Mouse (Mus musculus) activated CD4-positive, CD25-positive, alpha-beta regulatory T cell, adult 4 months (primary cell): ENCODE data around the gene Ripk3. TPM values are rescaled to one million over a fixed set of nuclear protein-coding genes. Genes with fewer than 3 reads are reported as not detected.

ENCODE experiments used
- ATAC-seq: one replicate; pipeline ENCODE4 v1.8.0; 2017
- polyA plus RNA-seq, 2 experiments: library from polyadenylated mRNA; unstranded; fragments of 100-300 nt; shearing (Covaris generic); gene quantifications; one replicate each; pipeline ENCODE4 v1.2.1; 2017

The Ripk3 gene
- polyA plus RNA-seq, 2 experiments from 2014 or later: 94.3 to 99.3 TPM

GRCm38 (mm10) chr14:55795380-55796163 is 6.9 kb upstream of the Ripk3 start:
- no peak for ATAC-seq

DNA sequence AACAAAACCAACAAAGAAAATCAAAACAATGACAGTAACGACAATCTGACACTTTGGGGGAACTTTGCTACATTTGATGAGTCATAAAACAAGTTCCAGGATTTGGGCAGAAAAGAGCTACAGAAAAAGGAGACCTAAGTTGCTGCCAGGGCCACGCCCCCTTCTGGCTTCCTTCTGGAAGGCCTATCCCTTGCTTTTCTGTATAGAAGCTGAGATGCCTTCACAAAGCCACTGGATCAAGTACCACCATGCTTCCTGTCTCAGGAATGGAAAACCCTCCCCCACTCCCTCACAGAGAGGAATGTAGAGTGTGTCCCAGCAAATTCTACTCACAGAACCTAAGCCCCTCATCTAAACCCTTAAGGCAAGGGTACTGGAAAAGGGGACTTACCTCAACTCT is 5.3 kb upstream of the Ripk3 start:
- ATAC-seq: no peak

GRCm38 (mm10) chr14:55793461-55793860 is 4.8 kb upstream of the Ripk3 start:
- no peak for ATAC-seq

- ATAC-seq: no peak
Measured at GRCm38 (mm10) chr14:55787731-55788130, 934 bp downstream of the Ripk3 start.

- no peak for ATAC-seq
Measured at GRCm38 (mm10) chr14:55785195-55785594, 3.5 kb downstream of the Ripk3 start.

DNA sequence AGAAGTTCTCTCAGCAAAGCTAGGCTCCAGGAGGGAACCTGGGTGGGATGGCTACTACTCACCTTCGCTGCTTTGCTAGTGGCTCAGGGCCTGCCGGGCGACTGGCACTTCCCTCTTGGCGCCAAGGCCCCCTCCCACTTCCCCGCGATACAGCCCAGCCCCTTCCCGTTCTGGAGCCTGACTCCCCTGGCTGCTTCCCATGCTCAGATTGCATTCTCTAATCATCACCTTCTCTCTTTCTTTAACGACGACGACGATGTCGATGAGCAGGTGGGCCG is 4.8 kb downstream of the Ripk3 start, which contains the start of gene Adcy4:
Adcy4 (minus strand) TSS at position 138 of the 278 bp plus-strand sequence.
- no peak for ATAC-seq

DNA sequence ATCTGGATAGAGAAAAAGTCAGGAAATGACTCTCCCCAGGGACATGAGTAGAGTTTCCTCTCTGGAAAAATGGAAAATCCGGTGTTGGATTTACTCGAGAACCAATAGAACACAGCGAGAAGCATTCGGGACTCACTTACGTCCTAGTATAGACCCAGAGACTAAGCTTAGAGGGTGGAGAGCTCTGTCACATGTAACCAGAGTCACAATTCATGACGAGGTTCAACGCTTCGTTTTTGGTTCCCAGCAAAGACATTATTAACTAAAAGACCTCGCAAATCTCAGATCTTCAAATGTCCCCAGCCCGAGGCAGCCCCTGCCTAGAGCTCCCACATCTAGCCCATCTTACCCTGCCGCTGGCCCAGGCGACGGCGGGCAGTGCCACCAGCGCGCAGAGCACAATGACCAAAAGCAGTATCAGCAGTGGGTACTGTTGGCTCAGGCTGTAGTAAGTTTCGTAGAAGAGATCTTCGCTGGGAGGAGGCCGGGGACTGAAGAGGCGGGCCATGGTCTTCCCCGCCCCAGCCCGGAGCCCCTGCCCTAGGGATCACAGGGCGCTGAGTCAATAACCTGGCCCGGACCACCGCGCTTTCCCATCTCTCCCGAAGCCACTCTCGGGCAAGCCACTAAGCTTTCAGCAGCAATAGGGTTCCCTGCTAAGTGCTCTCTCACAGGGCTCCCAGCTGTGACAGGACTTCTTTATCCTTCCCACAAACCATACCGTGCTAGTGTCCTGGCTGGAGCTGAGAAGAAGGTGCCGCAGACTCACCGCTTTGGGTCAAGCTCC is 5.3 kb downstream of the Ripk3 start:
- no peak for ATAC-seq

GRCm38 (mm10) chr14:55782361-55782960 is 6.2 kb downstream of the Ripk3 start:
- ATAC-seq: no peak

DNA sequence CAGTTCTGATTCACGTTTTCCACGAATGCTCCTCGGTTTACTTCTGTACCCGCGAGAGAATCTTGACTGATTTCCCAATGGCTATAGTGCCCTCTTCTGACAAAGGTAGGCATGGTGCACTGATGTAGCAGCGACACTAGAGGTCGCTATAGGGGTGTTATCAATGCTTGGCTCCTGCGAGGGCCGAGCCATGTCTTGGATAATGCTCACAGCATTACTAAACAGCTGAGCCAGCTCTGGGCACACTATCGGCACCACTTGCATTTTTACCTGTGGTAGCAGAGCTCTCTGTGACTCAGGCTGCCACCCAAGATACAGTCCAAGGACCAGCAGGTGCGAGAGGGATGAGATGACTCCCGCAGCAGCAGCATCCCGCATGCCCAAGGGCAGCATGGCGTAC is 7.4 kb downstream of the Ripk3 start:
- peak; percentile 52 for ATAC-seq

DNA sequence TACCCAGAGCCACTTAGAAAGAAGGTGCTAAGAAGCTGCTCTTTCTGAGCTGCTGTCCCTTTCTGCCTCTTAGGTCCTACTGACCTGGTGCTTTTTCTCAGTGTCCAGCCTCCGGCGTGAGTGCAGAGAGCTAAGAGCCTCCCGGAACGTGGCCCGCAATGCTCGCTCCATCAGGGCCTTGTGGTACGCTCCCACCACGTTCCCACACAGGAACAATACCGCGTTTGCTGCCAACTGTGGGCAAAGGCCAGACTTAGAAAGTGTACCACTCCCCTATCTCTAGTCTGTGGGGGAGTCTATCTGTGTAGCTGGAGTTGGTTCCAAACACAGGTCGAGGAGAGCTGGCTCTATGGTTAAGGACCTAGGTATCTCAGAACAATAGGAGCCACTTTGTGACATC is 7.9 kb downstream of the Ripk3 start:
- ATAC-seq: no peak

DNA sequence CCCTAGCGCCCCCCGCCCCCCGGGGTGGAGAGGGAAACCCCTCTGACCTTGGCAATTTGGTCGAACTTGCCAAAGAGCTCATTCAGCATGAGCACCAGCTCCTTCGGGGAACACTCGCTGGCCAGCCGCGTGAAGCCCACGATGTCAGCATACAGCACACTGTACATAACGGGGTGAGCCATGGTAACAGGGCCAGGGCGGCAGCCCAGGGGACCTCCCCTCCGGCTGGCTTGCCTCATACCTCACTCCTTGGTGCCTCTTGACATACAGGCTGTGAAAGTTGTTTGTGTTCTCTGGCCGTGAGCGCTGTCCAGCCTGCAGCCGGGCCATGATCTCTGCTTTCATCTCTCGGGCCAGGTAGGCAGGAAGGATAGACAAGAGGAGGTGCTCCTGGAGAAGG is 9.0 kb downstream of the Ripk3 start:
- no peak for ATAC-seq

DNA sequence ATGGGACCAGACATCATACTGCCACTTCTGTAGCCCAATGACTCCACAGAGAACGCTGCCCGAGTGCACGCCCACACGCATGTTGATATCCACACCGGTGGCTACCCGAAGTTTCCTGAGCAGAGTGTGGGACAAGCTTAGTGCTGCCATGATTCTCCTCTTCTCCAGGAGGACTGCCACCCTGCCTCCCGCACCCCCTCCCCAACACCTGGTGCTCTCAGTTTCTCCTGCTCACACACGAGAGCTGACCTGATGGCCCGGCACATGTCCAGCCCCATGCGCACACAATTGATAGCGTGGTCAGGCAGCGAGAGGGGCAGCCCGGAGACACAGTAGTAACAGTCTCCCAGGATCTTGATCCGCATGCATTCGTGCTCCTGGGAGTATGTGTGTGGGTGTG is 10.0 kb downstream of the Ripk3 start:
- no peak for ATAC-seq

- no peak for ATAC-seq
Measured at GRCm38 (mm10) chr14:55777806-55778205, 10.9 kb downstream of the Ripk3 start.

GRCm38 (mm10) chr14:55777176-55777575 is 11.5 kb downstream of the Ripk3 start:
- ATAC-seq: no peak

- ATAC-seq: no peak
Measured at GRCm38 (mm10) chr14:55776711-55777110, 12.0 kb downstream of the Ripk3 start.

DNA sequence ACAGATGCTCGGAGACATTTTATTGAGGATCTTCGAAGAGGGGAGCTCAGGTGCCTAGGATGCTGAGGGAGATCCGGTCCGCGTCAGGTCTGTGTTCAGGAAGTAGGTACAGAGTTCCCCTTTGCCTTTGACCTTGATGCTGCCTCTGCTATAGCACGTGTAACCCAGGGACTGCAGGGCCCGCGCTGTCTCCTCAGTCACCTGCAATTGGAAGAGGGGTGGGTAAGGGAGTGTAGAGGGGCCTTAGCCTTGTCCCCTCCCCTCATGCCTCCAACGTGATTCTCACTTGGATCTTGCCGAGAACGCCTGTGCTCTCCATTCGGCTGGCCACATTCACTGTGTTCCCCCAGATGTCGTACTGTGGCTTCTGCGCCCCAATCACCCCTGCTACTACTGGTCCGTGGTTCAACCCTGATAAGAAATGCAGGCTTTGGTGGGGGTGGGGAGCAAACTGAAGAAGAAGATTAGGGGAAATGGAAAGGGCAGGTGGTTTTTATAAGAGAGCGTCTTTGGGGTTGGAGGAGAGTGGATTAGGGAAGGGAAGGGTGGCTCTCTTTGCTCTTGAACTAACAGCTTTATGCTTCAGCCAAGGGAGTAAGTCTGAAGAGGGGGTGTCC is 19.5 kb downstream of the Ripk3 start:
- ATAC-seq: no peak

DNA sequence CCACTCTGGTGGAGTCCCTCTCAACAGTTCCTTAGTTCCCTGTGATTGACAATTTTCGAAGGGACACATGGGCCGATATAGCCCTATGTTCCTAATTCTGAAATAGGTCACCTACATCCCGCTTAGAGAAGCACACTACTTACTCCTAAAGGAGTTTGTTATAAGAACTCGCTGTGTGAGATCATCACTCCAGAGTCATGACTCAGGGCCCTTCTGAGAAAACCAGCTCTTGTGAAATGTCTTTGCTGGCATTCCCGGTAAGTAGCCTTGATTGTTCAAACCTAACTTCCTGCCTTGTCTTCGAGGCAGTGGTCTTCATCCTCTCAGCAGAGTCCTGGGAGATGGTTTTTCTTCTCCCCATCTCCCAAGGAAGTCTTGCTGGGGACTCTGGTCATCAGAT is 20.1 kb downstream of the Ripk3 start:
- no peak for ATAC-seq

GRCm38 (mm10) chr14:55767519-55768414 is 20.9 kb downstream of the Ripk3 start:
- ATAC-seq: peak; percentile 79

DNA sequence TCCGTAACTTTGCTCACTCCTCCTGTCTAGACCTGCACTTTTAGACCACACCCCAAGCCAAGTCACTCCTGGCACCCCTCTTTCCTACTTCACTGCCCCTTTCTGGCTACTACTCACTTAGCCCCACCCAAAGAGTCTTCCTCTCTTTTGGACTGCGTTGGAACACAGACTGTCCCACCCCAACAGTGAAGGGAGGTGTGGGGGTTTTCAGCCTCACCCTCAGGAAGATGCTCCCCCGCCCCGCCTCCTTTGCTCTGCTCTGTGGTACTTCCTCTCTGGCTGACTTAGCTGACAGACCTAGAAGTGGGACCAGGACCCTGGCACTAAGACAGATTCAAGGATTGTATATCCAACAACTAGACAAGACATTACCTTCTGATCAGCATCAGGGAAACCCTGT is 23.0 kb downstream of the Ripk3 start, which contains the start of gene Ltb4r1:
Ltb4r1 (plus strand) TSS at position 267 of the 400 bp plus-strand sequence.
- ATAC-seq: no peak

DNA sequence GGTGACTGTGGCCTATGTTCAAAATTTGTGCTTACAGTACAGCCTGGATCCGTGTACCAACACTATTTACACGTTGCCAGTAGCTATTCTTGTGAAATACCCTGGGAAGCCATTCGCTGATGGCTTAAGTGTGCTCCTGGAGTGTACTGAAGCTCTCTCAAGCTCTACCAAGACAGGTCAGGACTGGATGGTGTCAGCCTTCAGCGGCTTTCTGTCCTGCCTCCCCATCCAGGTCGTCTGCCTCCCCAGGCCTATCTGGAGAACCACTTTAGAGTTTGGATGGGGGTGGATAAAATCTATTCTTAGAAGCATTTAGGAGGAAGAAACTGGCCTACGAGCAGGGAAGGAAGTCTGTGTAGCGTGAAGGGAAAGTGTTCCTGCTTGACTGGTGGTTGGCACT is 25.5 kb downstream of the Ripk3 start:
- ATAC-seq: no peak

DNA sequence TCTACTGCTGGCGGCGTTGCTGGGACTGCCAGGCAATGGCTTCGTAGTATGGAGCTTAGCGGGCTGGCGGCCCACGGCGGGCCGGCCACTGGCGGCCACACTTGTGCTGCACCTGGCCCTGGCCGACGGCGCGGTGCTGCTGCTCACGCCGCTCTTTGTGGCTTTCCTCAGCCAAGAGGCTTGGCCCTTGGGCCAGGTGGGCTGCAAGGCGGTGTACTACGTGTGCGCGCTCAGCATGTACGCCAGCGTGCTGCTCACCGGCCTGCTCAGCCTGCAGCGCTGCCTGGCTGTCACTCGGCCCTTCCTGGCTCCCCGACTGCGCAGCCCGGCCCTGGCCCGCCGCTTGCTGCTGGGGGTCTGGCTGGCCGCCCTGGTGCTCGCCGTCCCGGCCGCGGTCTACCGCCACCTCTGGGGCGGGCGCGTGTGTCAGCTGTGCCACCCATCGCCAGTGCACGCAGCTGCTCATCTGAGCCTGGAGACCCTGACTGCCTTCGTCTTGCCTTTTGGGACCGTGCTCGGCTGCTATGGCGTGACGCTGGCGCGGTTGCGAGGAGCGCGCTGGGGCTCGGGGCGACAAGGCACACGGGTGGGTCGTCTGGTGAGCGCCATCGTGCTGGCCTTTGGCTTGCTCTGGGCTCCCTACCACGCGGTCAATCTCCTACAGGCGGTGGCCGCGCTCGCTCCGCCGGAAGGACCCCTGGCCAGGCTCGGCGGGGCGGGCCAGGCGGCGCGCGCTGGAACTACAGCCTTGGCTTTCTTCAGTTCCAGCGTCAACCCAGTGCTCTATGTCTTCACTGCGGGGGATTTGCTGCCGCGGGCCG is 26.5 kb downstream of the Ripk3 start:
- no peak for ATAC-seq
